Mouse (Mus musculus): ENCODE results near the gene 2310039H08Rik. TPM values are rescaled to one million over a fixed set of nuclear protein-coding genes. Genes with fewer than 3 reads are reported as not detected.
"Not testable (repeated sequence)": the region's sequence is repeated elsewhere in the genome, so short reads cannot be mapped to it uniquely, and the experiment has no call there.

Gene 2310039H08Rik
- polyA plus RNA-seq, 1 experiment from 2014 or later, result 81.1 TPM

GRCm38 (mm10) chr17:46741305-46741704, 31.1 kb upstream of the 2310039H08Rik start:
- no peak overlapping the region for H3K9ac ChIP-seq
- H3K27ac ChIP-seq, result no peak overlapping the region
- H3K4me2 ChIP-seq (replicated peaks), result no peak overlapping the region
- no peak overlapping the region for H3K4me3 ChIP-seq (replicated peaks)
- H3K9me3 ChIP-seq, result no peaks in the 10 kb centered on the region
- H3K36me3 ChIP-seq, result peaks cover 9% of the 10 kb centered on the region; the same call in 1 of the 2 replicates
- 91% methylated on average over 6 of the region's 6 CpGs for WGBS
- no peaks in the 10 kb centered on the region for H3K4me1 ChIP-seq (replicated peaks)
- no peaks in the 10 kb centered on the region for H3K27me3 ChIP-seq (replicated peaks)
- no peak for ATAC-seq

- H3K36me3 ChIP-seq, result peaks cover 12% of the 10 kb centered on the region; the same call in 1 of the 2 replicates
- H3K4me3 ChIP-seq (replicated peaks), result no peak overlapping the region
- H3K27ac ChIP-seq, result no peak overlapping the region
- no peak overlapping the region for H3K4me2 ChIP-seq (replicated peaks)
- ATAC-seq, result no peak
- no peaks in the 10 kb centered on the region for H3K27me3 ChIP-seq (replicated peaks)
- H3K4me1 ChIP-seq (replicated peaks), result no peaks in the 10 kb centered on the region
- no peak overlapping the region for H3K9ac ChIP-seq
- 85% methylated on average over 9 of the region's 9 CpGs for WGBS
- no peaks in the 10 kb centered on the region for H3K9me3 ChIP-seq
These were observed 29.4 kb upstream of the 2310039H08Rik start for GRCm38 (mm10) chr17:46742986-46743385.

GRCm38 (mm10) chr17:46745506-46745905, 26.9 kb upstream of the 2310039H08Rik start:
- H3K4me2 ChIP-seq (replicated peaks), result no peak overlapping the region
- H3K4me3 ChIP-seq (replicated peaks), result no peak overlapping the region
- no peak overlapping the region for H3K9ac ChIP-seq
- H3K27me3 ChIP-seq (replicated peaks), result no peaks in the 10 kb centered on the region
- WGBS, result 87% methylated on average over 2 of the region's 2 CpGs
- 0 out of 2 replicates have a peak, but pooled peaks cover 3% of the 10 kb centered on the region for H3K4me1 ChIP-seq (replicated peaks)
- H3K27ac ChIP-seq, result no peak overlapping the region
- no peaks in the 10 kb centered on the region for H3K9me3 ChIP-seq
- no peak for ATAC-seq
- peaks cover 12% of the 10 kb centered on the region; the same call in 1 of the 2 replicates for H3K36me3 ChIP-seq

- no peak for ATAC-seq
- Histone ChIP-seq H3K4me1 (replicated peaks) (peaks cover 9% of the 10 kb centered on the region; the same call in 1 of the 2 replicates), H3K9ac (no peak overlapping the region), H3K27ac (no peak overlapping the region), H3K9me3 (no peaks in the 10 kb centered on the region), H3K36me3 (peaks cover 11% of the 10 kb centered on the region; the same call in 1 of the 2 replicates), H3K27me3 (replicated peaks) (no peaks in the 10 kb centered on the region), H3K4me2 (replicated peaks) (no peak overlapping the region), H3K4me3 (replicated peaks) (no peak overlapping the region)
- WGBS, result 85% methylated on average over 8 of the region's 8 CpGs
These were observed 25.2 kb upstream of the 2310039H08Rik start for GRCm38 (mm10) chr17:46747234-46747633.

DNA sequence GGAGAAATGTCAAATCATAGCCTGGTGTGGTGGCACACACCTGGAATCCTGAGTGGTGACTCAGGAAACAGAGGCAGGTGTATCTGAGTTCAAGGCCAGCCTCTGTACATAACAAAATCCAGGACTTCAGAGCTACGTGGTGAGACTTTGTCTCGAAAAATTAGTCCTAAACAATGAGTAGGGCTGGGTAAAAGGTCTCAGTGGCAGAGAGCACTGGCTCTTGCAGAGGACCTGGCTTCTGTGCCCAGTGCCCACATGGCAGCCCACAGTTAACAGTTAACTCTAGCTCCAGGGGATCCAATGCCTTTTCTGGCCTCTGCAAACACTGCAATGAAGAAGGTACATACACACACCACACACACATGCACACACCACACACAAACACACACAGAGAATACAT, 24.6 kb upstream of the 2310039H08Rik start:
- no peak overlapping the region for H3K27ac ChIP-seq
- no peaks in the 10 kb centered on the region for H3K9me3 ChIP-seq
- no peak overlapping the region for H3K4me3 ChIP-seq (replicated peaks)
- H3K36me3 ChIP-seq, result peaks cover 10% of the 10 kb centered on the region; the same call in 1 of the 2 replicates
- WGBS, result 71% methylated on average over 2 of the region's 2 CpGs
- H3K4me1 ChIP-seq (replicated peaks), result peaks cover 9% of the 10 kb centered on the region; the same call in 1 of the 2 replicates
- H3K9ac ChIP-seq, result no peak overlapping the region
- no peak overlapping the region for H3K4me2 ChIP-seq (replicated peaks)
- no peaks in the 10 kb centered on the region for H3K27me3 ChIP-seq (replicated peaks)
- no peak for ATAC-seq

GRCm38 (mm10) chr17:46749282-46749681, 23.2 kb upstream of the 2310039H08Rik start:
- H3K4me3 ChIP-seq (replicated peaks), result no peak overlapping the region
- H3K4me1 ChIP-seq (replicated peaks), result peaks cover 9% of the 10 kb centered on the region; the same call in 1 of the 2 replicates
- H3K9me3 ChIP-seq, result no peaks in the 10 kb centered on the region
- 81% methylated on average over 5 of the region's 5 CpGs for WGBS
- no peak for ATAC-seq
- H3K9ac ChIP-seq, result no peak overlapping the region
- H3K27ac ChIP-seq, result no peak overlapping the region
- 0 out of 2 replicates have a peak, but pooled peaks cover 3% of the 10 kb centered on the region for H3K36me3 ChIP-seq
- no peaks in the 10 kb centered on the region for H3K27me3 ChIP-seq (replicated peaks)
- no peak overlapping the region for H3K4me2 ChIP-seq (replicated peaks)

GRCm38 (mm10) chr17:46750580-46750979, 21.9 kb upstream of the 2310039H08Rik start:
- 0 out of 2 replicates have a peak, but pooled peaks cover 3% of the 10 kb centered on the region for H3K36me3 ChIP-seq
- H3K4me1 ChIP-seq (replicated peaks), result peaks cover 9% of the 10 kb centered on the region; the same call in 1 of the 2 replicates
- H3K27me3 ChIP-seq (replicated peaks), result no peaks in the 10 kb centered on the region
- no peak for ATAC-seq
- H3K9me3 ChIP-seq, result no peaks in the 10 kb centered on the region
- H3K4me2 ChIP-seq (replicated peaks), result peak overlapping the region; percentile 74
- 91% methylated on average over 4 of the region's 4 CpGs for WGBS
- H3K4me3 ChIP-seq (replicated peaks), result peak overlapping the region; percentile 89; the same call in 1 of the 2 replicates
- no peak overlapping the region for H3K27ac ChIP-seq
- peak overlapping the region; percentile 71 for H3K9ac ChIP-seq

DNA sequence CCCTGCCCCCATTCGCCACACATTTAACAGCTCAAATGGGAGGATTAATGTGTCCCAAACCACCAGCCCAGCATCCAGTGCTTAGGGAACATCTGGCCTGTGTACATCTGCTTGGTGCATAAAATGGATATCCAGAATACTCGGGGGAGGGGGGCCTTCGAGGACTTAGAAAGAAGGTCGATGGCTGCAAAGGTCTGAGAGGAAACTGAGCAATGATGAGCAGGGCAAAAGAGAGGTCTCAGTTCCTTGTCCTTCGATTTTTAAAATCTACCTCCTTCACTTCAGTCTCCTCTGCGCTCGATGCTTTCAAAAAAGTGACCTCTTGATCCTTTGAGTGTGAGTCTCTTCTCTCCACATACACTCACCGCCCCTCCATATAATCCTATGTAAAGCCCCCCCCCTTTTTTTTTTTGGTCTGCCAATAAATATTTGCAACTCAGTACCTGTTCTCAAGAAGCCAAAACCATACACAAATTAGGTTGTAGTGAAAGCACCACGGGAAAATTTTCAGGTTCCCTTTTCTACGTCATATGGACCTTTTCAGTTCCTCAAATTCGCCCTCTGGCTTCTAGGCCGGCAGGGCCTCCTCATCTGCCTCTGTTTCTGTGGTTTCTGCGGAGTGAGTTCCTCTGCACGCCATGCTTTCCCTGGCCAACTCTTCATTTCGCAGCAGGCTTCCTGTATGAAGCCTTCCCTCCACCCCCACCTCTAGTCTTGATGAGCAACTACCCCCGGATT, 21.2 kb upstream of the 2310039H08Rik start:
- Histone ChIP-seq H3K4me3 (replicated peaks) (peak overlapping the region; percentile 89), H3K27me3 (replicated peaks) (no peaks in the 10 kb centered on the region), H3K4me2 (replicated peaks) (peak overlapping the region; percentile 74), H3K36me3 (0 out of 2 replicates have a peak, but pooled peaks cover 3% of the 10 kb centered on the region), H3K27ac (peak overlapping the region; percentile 85), H3K9ac (peak overlapping the region; percentile 71), H3K4me1 (replicated peaks) (peaks cover 9% of the 10 kb centered on the region; the same call in 1 of the 2 replicates), H3K9me3 (no peaks in the 10 kb centered on the region)
- WGBS, result 15% methylated on average over 16 of the region's 16 CpGs
- ATAC-seq, result no peak

- ATAC-seq, result peak; percentile 99
- peak within 1 kb of the TSS; percentile 85 for H3K27ac ChIP-seq
- peak within 1 kb of the TSS; percentile 74 for H3K4me2 ChIP-seq (replicated peaks)
- H3K4me1 ChIP-seq (replicated peaks), result peaks cover 9% of the 10 kb centered on the region; the same call in 1 of the 2 replicates
- no peaks in the 10 kb centered on the region for H3K27me3 ChIP-seq (replicated peaks)
- peak within 1 kb of the TSS; percentile 71 for H3K9ac ChIP-seq
- no peaks in the 10 kb centered on the region for H3K9me3 ChIP-seq
- H3K36me3 ChIP-seq, result 0 out of 2 replicates have a peak, but pooled peaks cover 3% of the 10 kb centered on the region
- WGBS, result under 1% methylated on average over 58 of the region's 58 CpGs
- peak within 1 kb of the TSS; percentile 89 for H3K4me3 ChIP-seq (replicated peaks)
These were observed 20.5 kb upstream of the 2310039H08Rik start, which contains the start of gene Cnpy3 for GRCm38 (mm10) chr17:46751794-46752556. Cnpy3 (minus strand) TSS chr17:46752214.

DNA sequence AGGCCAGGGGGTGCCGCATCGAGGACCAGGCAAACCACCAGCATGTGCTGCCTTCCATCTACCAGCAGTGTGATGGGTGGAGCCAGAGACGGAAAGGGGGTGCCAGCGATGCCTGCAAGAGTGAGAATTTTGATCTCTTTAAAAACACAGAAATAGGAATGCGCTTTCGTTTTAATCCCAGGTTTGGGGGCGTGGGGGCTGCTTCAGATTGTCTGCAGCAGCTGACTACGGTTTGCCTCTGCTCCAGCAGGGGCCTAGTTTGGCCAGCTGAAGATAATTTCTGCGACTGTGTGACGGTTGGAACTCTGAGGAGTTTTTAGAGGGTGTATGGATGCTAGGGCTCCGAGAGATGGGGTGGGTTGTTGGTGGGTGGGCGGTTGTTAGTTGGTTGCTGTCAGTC, 13.7 kb upstream of the 2310039H08Rik start:
- Histone ChIP-seq H3K27ac (no peak overlapping the region), H3K9me3 (no peaks in the 10 kb centered on the region), H3K9ac (no peak overlapping the region), H3K4me3 (replicated peaks) (no peak overlapping the region), H3K4me2 (replicated peaks) (no peak overlapping the region), H3K4me1 (replicated peaks) (no peaks in the 10 kb centered on the region), H3K36me3 (no peaks in the 10 kb centered on the region), H3K27me3 (replicated peaks) (no peaks in the 10 kb centered on the region)
- 86% methylated on average over 12 of the region's 12 CpGs for WGBS
- no peak for ATAC-seq

GRCm38 (mm10) chr17:46763544-46763943, 8.9 kb upstream of the 2310039H08Rik start, which contains the start of gene Ptcra:
Ptcra (minus strand) TSS chr17:46763712.
- WGBS, result 60% methylated on average over 2 of the region's 2 CpGs

DNA sequence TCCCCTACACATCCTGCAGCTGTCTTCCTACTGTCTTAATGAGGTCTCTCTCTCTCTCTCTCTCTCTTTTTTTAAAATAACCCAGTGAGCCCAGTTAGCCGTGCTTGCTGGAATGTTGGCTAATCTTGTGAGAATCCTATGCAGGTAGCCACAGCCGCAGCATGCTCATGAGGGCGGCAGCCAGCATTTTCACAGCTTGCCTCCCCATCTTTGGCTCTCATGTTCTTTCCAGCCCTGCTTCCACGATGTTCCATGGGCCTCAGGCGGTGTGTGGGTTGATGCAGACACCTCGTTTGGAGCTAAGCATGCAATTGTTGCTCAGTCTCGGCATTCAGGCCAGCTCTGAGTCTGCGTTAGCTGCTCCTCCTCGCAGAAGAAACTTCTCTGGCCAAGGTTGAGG, 7.5 kb upstream of the 2310039H08Rik start:
- not testable (repeated sequence) for H3K27ac ChIP-seq; H3K27me3 ChIP-seq (replicated peaks); H3K4me1 ChIP-seq (replicated peaks); H3K9ac ChIP-seq; H3K4me3 ChIP-seq (replicated peaks); ATAC-seq; H3K9me3 ChIP-seq; H3K36me3 ChIP-seq; H3K4me2 ChIP-seq (replicated peaks)
- 64% methylated on average over 9 of the region's 9 CpGs for WGBS

More at GRCm38 (mm10) chr17:46763544-46763943, 8.9 kb upstream of the 2310039H08Rik start, which contains the start of gene Ptcra:
- no peak within 1 kb of the TSS for H3K9ac ChIP-seq
- no peaks in the 10 kb centered on the region for H3K27me3 ChIP-seq (replicated peaks)
- H3K4me3 ChIP-seq (replicated peaks), result no peak within 1 kb of the TSS
- H3K4me1 ChIP-seq (replicated peaks), result no peaks in the 10 kb centered on the region
- no peaks in the 10 kb centered on the region for H3K36me3 ChIP-seq
- ATAC-seq, result no peak
- H3K4me2 ChIP-seq (replicated peaks), result no peak within 1 kb of the TSS
- no peaks in the 10 kb centered on the region for H3K9me3 ChIP-seq
- no peak within 1 kb of the TSS for H3K27ac ChIP-seq
